Mouse (Mus musculus): ENCODE data around the gene Chrnb4. TPM values are rescaled to one million over a fixed set of nuclear protein-coding genes. Genes with fewer than 3 reads are reported as not detected.
A peak's percentile ranks its signal among the peaks of the same experiment; 100 is the strongest.

Chrnb4 gene
- 0.77 and 1.9 TPM in 2 replicates for polyA plus RNA-seq (2015; fragmentation: Nextera tagmentation; extraction: Ambion mirVana)

- H3K9ac ChIP-seq (replicated peaks) = peak within 1 kb of the TSS; percentile 43
- H3K4me2 ChIP-seq = peak within 1 kb of the TSS; percentile 88
- H3K4me1 ChIP-seq = peaks cover 10% of the 10 kb centered on the region
- no peak within 1 kb of the TSS for H3K27ac ChIP-seq (replicated peaks)
- no peaks in the 10 kb centered on the region for H3K36me3 ChIP-seq
- no peaks in the 10 kb centered on the region for H3K9me3 ChIP-seq (replicated peaks)
- WGBS = under 1% methylated on average over 23 of the region's 23 CpGs
- H3K27me3 ChIP-seq (replicated peaks) = no peaks in the 10 kb centered on the region; the same call in 1 of the 2 replicates
- peak within 1 kb of the TSS; percentile 41 for H3K4me3 ChIP-seq (replicated peaks)
- peak; percentile 50 for ATAC-seq (ENCODE audit: low FRiP score)
Measured at GRCm38 (mm10) chr9:55048211-55048880, at the start of gene Chrnb4. Chrnb4 (minus strand) TSS chr9:55048779.

- H3K4me2 ChIP-seq = no peak overlapping the region
- no peak for ATAC-seq (ENCODE audit: low FRiP score)
- H3K4me1 ChIP-seq = no peaks in the 10 kb centered on the region
- H3K9me3 ChIP-seq (replicated peaks) = no peaks in the 10 kb centered on the region
- H3K27ac ChIP-seq (replicated peaks) = no peak overlapping the region
- H3K9ac ChIP-seq (replicated peaks) = no peak overlapping the region
- no peaks in the 10 kb centered on the region for H3K36me3 ChIP-seq
- H3K4me3 ChIP-seq (replicated peaks) = no peak overlapping the region
- H3K27me3 ChIP-seq (replicated peaks) = no peaks in the 10 kb centered on the region
- WGBS = 96% methylated on average over 4 of the region's 4 CpGs
Measured at GRCm38 (mm10) chr9:55096870-55097269, 48.3 kb upstream of the Chrnb4 start.

- WGBS = 67% methylated on average over 3 of the region's 3 CpGs
Measured at GRCm38 (mm10) chr9:55096033-55096432, 47.5 kb upstream of the Chrnb4 start.

GRCm38 (mm10) chr9:55090141-55090540 lies 41.6 kb upstream of the Chrnb4 start:
- H3K4me2 ChIP-seq = no peak overlapping the region
- no peak overlapping the region for H3K27ac ChIP-seq (replicated peaks)
- H3K4me3 ChIP-seq (replicated peaks) = no peak overlapping the region
- no peak for ATAC-seq (ENCODE audit: low FRiP score)
- 6% methylated on average over 5 of the region's 5 CpGs for WGBS
- no peaks in the 10 kb centered on the region for H3K27me3 ChIP-seq (replicated peaks)
- H3K9ac ChIP-seq (replicated peaks) = no peak overlapping the region
- no peaks in the 10 kb centered on the region for H3K4me1 ChIP-seq
- H3K9me3 ChIP-seq (replicated peaks) = no peaks in the 10 kb centered on the region
- H3K36me3 ChIP-seq = no peaks in the 10 kb centered on the region

More at GRCm38 (mm10) chr9:55096033-55096432, 47.5 kb upstream of the Chrnb4 start:
- Histone ChIP-seq H3K27ac (replicated peaks) (no peak overlapping the region), H3K36me3 (no peaks in the 10 kb centered on the region), H3K9ac (replicated peaks) (no peak overlapping the region), H3K9me3 (replicated peaks) (no peaks in the 10 kb centered on the region), H3K4me2 (no peak overlapping the region), H3K27me3 (replicated peaks) (no peaks in the 10 kb centered on the region), H3K4me1 (no peaks in the 10 kb centered on the region), H3K4me3 (replicated peaks) (no peak overlapping the region)
- ATAC-seq (ENCODE audit: low FRiP score) = no peak

- WGBS = 87% methylated on average over 2 of the region's 2 CpGs
- H3K9me3 ChIP-seq (replicated peaks) = no peaks in the 10 kb centered on the region
- no peaks in the 10 kb centered on the region for H3K4me1 ChIP-seq
- ATAC-seq (ENCODE audit: low FRiP score) = no peak
- no peaks in the 10 kb centered on the region for H3K27me3 ChIP-seq (replicated peaks)
- no peak overlapping the region for H3K4me2 ChIP-seq
- no peak overlapping the region for H3K27ac ChIP-seq (replicated peaks)
- H3K9ac ChIP-seq (replicated peaks) = no peak overlapping the region
- H3K4me3 ChIP-seq (replicated peaks) = no peak overlapping the region
- H3K36me3 ChIP-seq = no peaks in the 10 kb centered on the region
Measured at GRCm38 (mm10) chr9:55089226-55089625, 40.6 kb upstream of the Chrnb4 start.

- peak; percentile 86 for ATAC-seq (ENCODE audit: low FRiP score)
- Histone ChIP-seq H3K27ac (replicated peaks) (peak overlapping the region; percentile 52), H3K4me2 (no peak overlapping the region), H3K4me3 (replicated peaks) (no peak overlapping the region), H3K4me1 (peaks cover 18% of the 10 kb centered on the region), H3K9ac (replicated peaks) (no peak overlapping the region), H3K36me3 (no peaks in the 10 kb centered on the region), H3K9me3 (replicated peaks) (no peaks in the 10 kb centered on the region), H3K27me3 (replicated peaks) (no peaks in the 10 kb centered on the region)
- 8% methylated on average over 7 of the region's 7 CpGs for WGBS
Measured at GRCm38 (mm10) chr9:55083154-55083913, 34.8 kb upstream of the Chrnb4 start.

- 57% methylated on average over 5 of the region's 5 CpGs for WGBS
- no peak for ATAC-seq (ENCODE audit: low FRiP score)
- Histone ChIP-seq H3K9ac (replicated peaks) (0 out of 2 replicates have a peak overlapping the region, but pooled peaks have one; percentile 10), H3K4me1 (peaks cover 12% of the 10 kb centered on the region), H3K4me2 (no peak overlapping the region), H3K9me3 (replicated peaks) (no peaks in the 10 kb centered on the region), H3K36me3 (no peaks in the 10 kb centered on the region), H3K27ac (replicated peaks) (no peak overlapping the region), H3K27me3 (replicated peaks) (no peaks in the 10 kb centered on the region), H3K4me3 (replicated peaks) (no peak overlapping the region)
Measured at GRCm38 (mm10) chr9:55067965-55068265, 19.3 kb upstream of the Chrnb4 start.

GRCm38 (mm10) chr9:55067260-55067964 lies 18.8 kb upstream of the Chrnb4 start:
- ATAC-seq (ENCODE audit: low FRiP score) = no peak
- 0 out of 2 replicates have a peak overlapping the region, but pooled peaks have one; percentile 10 for H3K9ac ChIP-seq (replicated peaks)
- H3K36me3 ChIP-seq = no peaks in the 10 kb centered on the region
- H3K27ac ChIP-seq (replicated peaks) = no peak overlapping the region
- peaks cover 12% of the 10 kb centered on the region for H3K4me1 ChIP-seq
- no peaks in the 10 kb centered on the region for H3K9me3 ChIP-seq (replicated peaks)
- H3K4me3 ChIP-seq (replicated peaks) = no peak overlapping the region
- WGBS = 25% methylated on average over 8 of the region's 8 CpGs
- H3K27me3 ChIP-seq (replicated peaks) = no peaks in the 10 kb centered on the region
- H3K4me2 ChIP-seq = no peak overlapping the region

GRCm38 (mm10) chr9:55065241-55065640 lies 16.7 kb upstream of the Chrnb4 start:
- H3K27me3 ChIP-seq (replicated peaks) = no peaks in the 10 kb centered on the region
- H3K4me3 ChIP-seq (replicated peaks) = no peak overlapping the region
- H3K9me3 ChIP-seq (replicated peaks) = no peaks in the 10 kb centered on the region
- 85% methylated on average over 9 of the region's 9 CpGs for WGBS
- no peak for ATAC-seq (ENCODE audit: low FRiP score)
- H3K36me3 ChIP-seq = no peaks in the 10 kb centered on the region
- H3K27ac ChIP-seq (replicated peaks) = no peak overlapping the region
- H3K9ac ChIP-seq (replicated peaks) = no peak overlapping the region
- peaks cover 12% of the 10 kb centered on the region for H3K4me1 ChIP-seq
- H3K4me2 ChIP-seq = no peak overlapping the region

GRCm38 (mm10) chr9:55058067-55058466 lies 9.5 kb upstream of the Chrnb4 start:
- Histone ChIP-seq H3K9ac (replicated peaks) (no peak overlapping the region), H3K9me3 (replicated peaks) (no peaks in the 10 kb centered on the region), H3K27me3 (replicated peaks) (no peaks in the 10 kb centered on the region), H3K36me3 (no peaks in the 10 kb centered on the region), H3K27ac (replicated peaks) (no peak overlapping the region), H3K4me1 (no peaks in the 10 kb centered on the region), H3K4me2 (no peak overlapping the region), H3K4me3 (replicated peaks) (no peak overlapping the region)
- 86% methylated on average over 4 of the region's 4 CpGs for WGBS
- no peak for ATAC-seq (ENCODE audit: low FRiP score)

- ATAC-seq (ENCODE audit: low FRiP score) = no peak
- no peaks in the 10 kb centered on the region for H3K27me3 ChIP-seq (replicated peaks)
- no peaks in the 10 kb centered on the region for H3K4me1 ChIP-seq
- H3K4me2 ChIP-seq = no peak overlapping the region
- H3K9me3 ChIP-seq (replicated peaks) = no peaks in the 10 kb centered on the region
- H3K27ac ChIP-seq (replicated peaks) = no peak overlapping the region
- no peak overlapping the region for H3K4me3 ChIP-seq (replicated peaks)
- H3K36me3 ChIP-seq = no peaks in the 10 kb centered on the region
- no peak overlapping the region for H3K9ac ChIP-seq (replicated peaks)
- 50% methylated on average over 2 of the region's 2 CpGs for WGBS
Measured at GRCm38 (mm10) chr9:55055386-55055930, 6.9 kb upstream of the Chrnb4 start.
